Mouse (Mus musculus): Measurements from ENCODE around the gene Agbl2. TPM values are rescaled to one million over a fixed set of nuclear protein-coding genes. Genes with fewer than 3 reads are reported as not detected.

Agbl2 gene
- polyA plus RNA-seq (2015; fragmentation: Nextera tagmentation; extraction: Ambion mirVana), result 0.49 and 0.62 TPM in 2 replicates

- H3K4me2 ChIP-seq, result peak within 1 kb of the TSS; percentile 50
- peak; percentile 62 for ATAC-seq (replicated peaks)
- WGBS, result 6% methylated on average over 11 of the region's 11 CpGs
- H3K9me3 ChIP-seq, result no peaks in the 10 kb centered on the region
- peaks cover 13% of the 10 kb centered on the region for H3K4me1 ChIP-seq
- no peak within 1 kb of the TSS for H3K27ac ChIP-seq
- H3K36me3 ChIP-seq (replicated peaks), result peaks cover 29% of the 10 kb centered on the region
- H3K4me3 ChIP-seq, result peak within 1 kb of the TSS; percentile 26
- H3K9ac ChIP-seq, result peak within 1 kb of the TSS; percentile 4; the same call in 1 of the 2 replicates
- 0 out of 2 replicates have a peak, but pooled peaks cover 4% of the 10 kb centered on the region for H3K27me3 ChIP-seq (replicated peaks)
These were observed at the start of gene Agbl2 for GRCm38 (mm10) chr2:90782458-90782857. Agbl2 (plus strand) TSS chr2:90782727.

GRCm38 (mm10) chr2:90735326-90735725 lies 47.2 kb upstream of the Agbl2 start:
- no peaks in the 10 kb centered on the region for H3K27me3 ChIP-seq (replicated peaks)
- H3K9me3 ChIP-seq, result no peaks in the 10 kb centered on the region
- no peak for ATAC-seq (replicated peaks)
- no peak overlapping the region for H3K4me3 ChIP-seq
- no peaks in the 10 kb centered on the region for H3K4me1 ChIP-seq
- 93% methylated on average over 11 of the region's 11 CpGs for WGBS
- H3K9ac ChIP-seq, result no peak overlapping the region
- H3K4me2 ChIP-seq, result no peak overlapping the region
- H3K36me3 ChIP-seq (replicated peaks), result peaks cover 34% of the 10 kb centered on the region
- H3K27ac ChIP-seq, result no peak overlapping the region

GRCm38 (mm10) chr2:90738801-90739200 lies 43.7 kb upstream of the Agbl2 start:
- WGBS, result 92% methylated on average over 3 of the region's 3 CpGs
- Histone ChIP-seq H3K36me3 (replicated peaks) (peaks cover 16% of the 10 kb centered on the region), H3K9ac (no peak overlapping the region), H3K27me3 (replicated peaks) (no peaks in the 10 kb centered on the region), H3K4me1 (no peaks in the 10 kb centered on the region), H3K4me3 (no peak overlapping the region), H3K27ac (no peak overlapping the region), H3K9me3 (no peaks in the 10 kb centered on the region), H3K4me2 (no peak overlapping the region)
- no peak for ATAC-seq (replicated peaks)

- no peak overlapping the region for H3K27ac ChIP-seq
- H3K4me2 ChIP-seq, result no peak overlapping the region
- H3K27me3 ChIP-seq (replicated peaks), result no peaks in the 10 kb centered on the region
- no peaks in the 10 kb centered on the region for H3K9me3 ChIP-seq
- H3K4me1 ChIP-seq, result no peaks in the 10 kb centered on the region; the same call in 1 of the 2 replicates
- no peak overlapping the region for H3K9ac ChIP-seq
- peaks cover 13% of the 10 kb centered on the region for H3K36me3 ChIP-seq (replicated peaks)
- no peak overlapping the region for H3K4me3 ChIP-seq
- no peak for ATAC-seq (replicated peaks)
- 89% methylated on average over 3 of the region's 3 CpGs for WGBS
These were observed 43.2 kb upstream of the Agbl2 start for GRCm38 (mm10) chr2:90739327-90739726.

GRCm38 (mm10) chr2:90739921-90740320 lies 42.6 kb upstream of the Agbl2 start:
- 90% methylated on average over 5 of the region's 5 CpGs for WGBS
- Histone ChIP-seq H3K27me3 (replicated peaks) (no peaks in the 10 kb centered on the region), H3K9me3 (no peaks in the 10 kb centered on the region), H3K9ac (no peak overlapping the region), H3K27ac (no peak overlapping the region), H3K4me1 (no peaks in the 10 kb centered on the region; the same call in 1 of the 2 replicates), H3K4me3 (no peak overlapping the region), H3K4me2 (no peak overlapping the region), H3K36me3 (replicated peaks) (peaks cover 8% of the 10 kb centered on the region; the same call in 1 of the 2 replicates)
- no peak for ATAC-seq (replicated peaks)

- Histone ChIP-seq H3K27me3 (replicated peaks) (no peaks in the 10 kb centered on the region), H3K4me3 (peak overlapping the region; percentile 93), H3K4me1 (peaks cover 26% of the 10 kb centered on the region), H3K9ac (peak overlapping the region; percentile 23; the same call in 1 of the 2 replicates), H3K27ac (peak overlapping the region; percentile 97), H3K9me3 (no peaks in the 10 kb centered on the region), H3K4me2 (peak overlapping the region; percentile 51), H3K36me3 (replicated peaks) (no peaks in the 10 kb centered on the region)
- peak; percentile 34 for ATAC-seq (replicated peaks)
- 63% methylated on average over 12 of the region's 12 CpGs for WGBS
These were observed 38.1 kb upstream of the Agbl2 start for GRCm38 (mm10) chr2:90744285-90745052.

- Histone ChIP-seq H3K4me1 (peaks cover 27% of the 10 kb centered on the region), H3K4me3 (peak within 1 kb of the TSS; percentile 93), H3K27me3 (replicated peaks) (no peaks in the 10 kb centered on the region), H3K36me3 (replicated peaks) (no peaks in the 10 kb centered on the region), H3K27ac (peak within 1 kb of the TSS; percentile 97), H3K4me2 (peak within 1 kb of the TSS; percentile 77), H3K9ac (peak within 1 kb of the TSS; percentile 91), H3K9me3 (no peaks in the 10 kb centered on the region)
- under 1% methylated on average over 43 of the region's 44 CpGs for WGBS
- ATAC-seq (replicated peaks), result peak; percentile 99
These were observed 37.4 kb upstream of the Agbl2 start, which contains the start of gene Fnbp4 for GRCm38 (mm10) chr2:90745053-90745678. Fnbp4 (plus strand) TSS chr2:90745370.

GRCm38 (mm10) chr2:90745740-90746537 lies 36.6 kb upstream of the Agbl2 start:
- peak overlapping the region; percentile 97 for H3K27ac ChIP-seq
- H3K27me3 ChIP-seq (replicated peaks), result no peaks in the 10 kb centered on the region
- ATAC-seq (replicated peaks), result peak; percentile 46
- peak overlapping the region; percentile 91 for H3K9ac ChIP-seq
- H3K4me2 ChIP-seq, result peak overlapping the region; percentile 77
- under 1% methylated on average over 54 of the region's 54 CpGs for WGBS
- 0 out of 2 replicates have a peak, but pooled peaks cover under 1% of the 10 kb centered on the region for H3K36me3 ChIP-seq (replicated peaks)
- H3K9me3 ChIP-seq, result no peaks in the 10 kb centered on the region
- peak overlapping the region; percentile 93 for H3K4me3 ChIP-seq
- H3K4me1 ChIP-seq, result peaks cover 27% of the 10 kb centered on the region

GRCm38 (mm10) chr2:90746538-90746865 lies 36.0 kb upstream of the Agbl2 start:
- peaks cover 27% of the 10 kb centered on the region for H3K4me1 ChIP-seq
- H3K4me3 ChIP-seq, result peak overlapping the region; percentile 93
- ATAC-seq (replicated peaks), result no peak
- 8% methylated on average over 4 of the region's 4 CpGs for WGBS
- H3K27ac ChIP-seq, result peak overlapping the region; percentile 97
- peak overlapping the region; percentile 77 for H3K4me2 ChIP-seq
- peaks cover 6% of the 10 kb centered on the region; the same call in 1 of the 2 replicates for H3K36me3 ChIP-seq (replicated peaks)
- peak overlapping the region; percentile 91 for H3K9ac ChIP-seq
- no peaks in the 10 kb centered on the region for H3K9me3 ChIP-seq
- no peaks in the 10 kb centered on the region for H3K27me3 ChIP-seq (replicated peaks)

- Histone ChIP-seq H3K27ac (no peak overlapping the region), H3K36me3 (replicated peaks) (peaks cover 7% of the 10 kb centered on the region; the same call in 1 of the 2 replicates), H3K4me3 (peak overlapping the region; percentile 93), H3K4me2 (peak overlapping the region; percentile 77), H3K27me3 (replicated peaks) (no peaks in the 10 kb centered on the region), H3K9me3 (no peaks in the 10 kb centered on the region), H3K9ac (no peak overlapping the region), H3K4me1 (peaks cover 27% of the 10 kb centered on the region)
- WGBS, result 92% methylated on average over 10 of the region's 10 CpGs
- ATAC-seq (replicated peaks), result no peak
These were observed 35.4 kb upstream of the Agbl2 start for GRCm38 (mm10) chr2:90747131-90747530.

- Histone ChIP-seq H3K4me3 (no peak overlapping the region), H3K9ac (no peak overlapping the region), H3K27ac (no peak overlapping the region), H3K4me2 (no peak overlapping the region), H3K27me3 (replicated peaks) (no peaks in the 10 kb centered on the region), H3K4me1 (peaks cover 27% of the 10 kb centered on the region), H3K9me3 (no peaks in the 10 kb centered on the region), H3K36me3 (replicated peaks) (peaks cover 32% of the 10 kb centered on the region)
- no peak for ATAC-seq (replicated peaks)
- 80% methylated on average over 6 of the region's 6 CpGs for WGBS
These were observed 32.7 kb upstream of the Agbl2 start for GRCm38 (mm10) chr2:90749676-90750459.
